Mouse (Mus musculus): Measurements from ENCODE around the gene Nptn. TPM values are rescaled to one million over a fixed set of nuclear protein-coding genes. Genes with fewer than 3 reads are reported as not detected.

The Nptn gene
- polyA plus RNA-seq, 1 experiment from 2014 or later, result 144 TPM

DNA sequence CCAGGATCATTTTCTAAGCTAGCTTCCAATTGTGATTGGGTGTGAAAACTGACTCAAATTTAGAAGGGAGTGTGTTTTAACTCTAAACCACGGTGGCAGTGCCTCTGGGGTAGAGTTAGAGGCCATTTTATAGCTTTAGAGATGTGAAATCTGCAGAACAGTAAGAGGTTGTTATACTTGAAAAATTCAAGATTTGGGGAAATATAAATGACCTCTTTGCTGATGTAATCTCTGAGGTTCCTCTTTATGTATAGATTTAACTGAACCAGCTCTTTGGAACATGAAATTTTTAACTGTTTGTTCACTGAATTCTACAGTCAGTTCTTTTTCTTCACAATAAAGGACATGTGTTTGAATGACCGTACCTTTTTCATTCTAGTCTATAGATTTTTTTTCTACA is 48.4 kb downstream of the Nptn start:
- Histone ChIP-seq H3K4me1 (no peaks in the 10 kb centered on the region), H3K27me3 (replicated peaks) (no peaks in the 10 kb centered on the region), H3K9me3 (no peaks in the 10 kb centered on the region), H3K36me3 (replicated peaks) (peaks cover 8% of the 10 kb centered on the region; the same call in 1 of the 2 replicates), H3K4me2 (no peak overlapping the region), H3K27ac (no peak overlapping the region), H3K4me3 (no peak overlapping the region), H3K9ac (no peak overlapping the region)
- WGBS, result 83% methylated on average over 2 of the region's 2 CpGs
- no peak for ATAC-seq (replicated peaks)

DNA sequence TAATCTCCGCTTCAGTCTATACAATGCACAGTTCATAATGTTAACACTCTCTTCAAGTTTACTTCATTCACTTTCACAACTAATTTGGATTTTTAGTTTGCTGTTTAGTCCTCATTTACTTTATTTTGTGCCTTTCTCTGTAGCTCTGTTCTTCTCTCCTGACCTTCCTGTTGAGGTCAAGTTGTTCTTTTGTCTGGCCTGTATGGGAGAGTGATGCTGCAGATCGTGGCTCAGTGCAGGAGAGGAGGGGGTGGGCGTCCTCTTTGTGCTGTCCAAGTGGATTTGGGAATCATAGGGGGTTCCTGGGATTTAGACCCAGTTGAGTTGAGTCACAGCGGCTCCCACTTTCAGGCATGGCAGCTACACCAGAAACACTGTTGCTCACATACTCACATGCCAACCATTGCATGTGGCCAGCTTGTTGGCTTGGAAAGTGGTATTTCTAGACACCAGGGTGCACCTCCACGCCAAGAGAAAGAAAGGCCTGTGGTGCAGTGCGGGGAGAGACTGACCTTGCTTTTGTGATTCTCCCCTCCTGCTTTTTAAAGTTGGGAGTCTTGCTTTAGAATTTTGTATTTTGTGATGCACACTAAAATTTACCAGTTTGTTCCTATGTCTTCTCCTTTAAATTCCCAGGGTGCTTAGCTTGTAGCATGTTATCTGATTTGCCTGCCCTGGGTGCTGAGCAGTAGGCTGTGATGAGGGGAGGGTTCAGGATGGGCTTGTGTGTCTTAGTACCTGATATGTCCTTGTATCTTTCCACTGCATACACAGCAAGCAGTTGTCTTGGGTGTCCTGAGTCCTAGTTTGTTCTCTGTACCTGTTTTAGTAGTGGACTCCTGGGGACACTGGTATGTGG is 66.6 kb downstream of the Nptn start:
- H3K9ac ChIP-seq, result no peak overlapping the region
- H3K4me2 ChIP-seq, result no peak overlapping the region
- H3K4me3 ChIP-seq, result no peak overlapping the region
- WGBS, result 59% methylated on average over 6 of the region's 6 CpGs
- H3K9me3 ChIP-seq, result no peaks in the 10 kb centered on the region
- H3K27me3 ChIP-seq (replicated peaks), result no peaks in the 10 kb centered on the region
- peaks cover 9% of the 10 kb centered on the region; the same call in 1 of the 2 replicates for H3K36me3 ChIP-seq (replicated peaks)
- no peaks in the 10 kb centered on the region for H3K4me1 ChIP-seq
- no peak for ATAC-seq (replicated peaks)
- no peak overlapping the region for H3K27ac ChIP-seq

DNA sequence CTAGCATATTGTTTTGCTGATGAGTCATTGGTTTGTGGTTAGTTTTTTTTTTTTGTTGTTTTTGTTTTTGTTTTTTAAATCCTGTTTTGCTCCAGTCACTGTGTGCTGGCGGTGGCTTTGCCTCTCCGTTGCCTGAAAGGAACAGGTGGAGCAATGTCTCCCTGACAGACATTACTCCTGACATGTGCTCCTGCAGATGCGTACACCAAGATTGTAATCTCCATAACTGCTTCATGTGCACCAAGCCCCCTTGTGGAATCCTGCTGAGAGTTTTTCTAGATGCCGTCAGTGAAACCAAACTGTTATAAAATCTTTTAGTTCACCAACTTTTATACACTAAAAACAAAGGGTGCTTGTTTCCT is 67.2 kb downstream of the Nptn start:
- H3K36me3 ChIP-seq (replicated peaks), result peaks cover 6% of the 10 kb centered on the region; the same call in 1 of the 2 replicates
- no peak overlapping the region for H3K4me2 ChIP-seq
- H3K9me3 ChIP-seq, result no peaks in the 10 kb centered on the region
- H3K4me3 ChIP-seq, result no peak overlapping the region
- H3K4me1 ChIP-seq, result no peaks in the 10 kb centered on the region
- no peak overlapping the region for H3K27ac ChIP-seq
- 63% methylated on average over 4 of the region's 4 CpGs for WGBS
- no peaks in the 10 kb centered on the region for H3K27me3 ChIP-seq (replicated peaks)
- ATAC-seq (replicated peaks), result no peak
- no peak overlapping the region for H3K9ac ChIP-seq

DNA sequence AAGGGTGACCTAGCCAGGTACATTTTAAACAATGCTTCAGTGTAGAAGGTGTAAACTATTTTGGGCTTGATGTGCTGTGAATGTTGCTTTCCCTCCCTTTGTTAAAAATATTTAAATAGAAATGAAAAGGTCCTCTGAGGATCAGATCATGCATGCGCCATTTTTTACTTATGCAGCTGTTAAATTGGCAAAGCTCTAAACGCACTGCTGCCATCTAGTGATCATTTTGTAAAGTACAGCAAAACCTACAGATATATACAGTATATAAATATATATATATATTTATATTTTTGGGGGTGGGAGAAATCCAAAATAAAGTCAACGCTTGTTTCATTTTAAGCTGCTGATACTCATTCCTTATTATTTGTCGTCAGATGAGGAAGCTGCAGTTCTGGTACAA is 70.0 kb downstream of the Nptn start:
- Histone ChIP-seq H3K36me3 (replicated peaks) (no peaks in the 10 kb centered on the region), H3K4me3 (no peak overlapping the region), H3K27me3 (replicated peaks) (no peaks in the 10 kb centered on the region), H3K27ac (no peak overlapping the region), H3K4me2 (no peak overlapping the region), H3K4me1 (no peaks in the 10 kb centered on the region), H3K9ac (no peak overlapping the region), H3K9me3 (no peaks in the 10 kb centered on the region)
- 51% methylated on average over 4 of the region's 4 CpGs for WGBS
- no peak for ATAC-seq (replicated peaks)

DNA sequence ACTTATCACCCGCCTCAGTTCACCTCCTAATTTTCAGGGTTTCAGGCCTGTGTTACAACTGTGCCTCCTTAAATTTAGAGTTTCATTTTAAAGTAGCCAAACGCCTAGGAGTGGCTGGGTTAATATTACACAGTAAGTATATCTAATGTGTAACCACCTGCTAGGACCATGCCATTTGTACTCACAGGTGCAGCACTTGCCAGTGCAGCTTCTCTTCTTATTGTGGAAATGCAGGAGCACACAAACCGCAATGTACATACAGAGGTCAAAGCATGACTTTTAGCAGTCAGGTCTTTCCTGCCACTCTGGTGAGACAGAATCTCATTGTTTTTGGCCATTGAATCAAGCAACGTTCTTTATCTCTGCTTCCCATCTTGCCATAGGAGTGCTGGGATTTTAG is 72.5 kb downstream of the Nptn start:
- H3K4me1 ChIP-seq, result no peaks in the 10 kb centered on the region
- no peaks in the 10 kb centered on the region for H3K27me3 ChIP-seq (replicated peaks)
- H3K27ac ChIP-seq, result no peak overlapping the region
- no peaks in the 10 kb centered on the region for H3K9me3 ChIP-seq
- H3K4me2 ChIP-seq, result no peak overlapping the region
- no peak for ATAC-seq (replicated peaks)
- WGBS, result 79% methylated on average over 4 of the region's 4 CpGs
- H3K36me3 ChIP-seq (replicated peaks), result no peaks in the 10 kb centered on the region
- H3K4me3 ChIP-seq, result no peak overlapping the region
- no peak overlapping the region for H3K9ac ChIP-seq

DNA sequence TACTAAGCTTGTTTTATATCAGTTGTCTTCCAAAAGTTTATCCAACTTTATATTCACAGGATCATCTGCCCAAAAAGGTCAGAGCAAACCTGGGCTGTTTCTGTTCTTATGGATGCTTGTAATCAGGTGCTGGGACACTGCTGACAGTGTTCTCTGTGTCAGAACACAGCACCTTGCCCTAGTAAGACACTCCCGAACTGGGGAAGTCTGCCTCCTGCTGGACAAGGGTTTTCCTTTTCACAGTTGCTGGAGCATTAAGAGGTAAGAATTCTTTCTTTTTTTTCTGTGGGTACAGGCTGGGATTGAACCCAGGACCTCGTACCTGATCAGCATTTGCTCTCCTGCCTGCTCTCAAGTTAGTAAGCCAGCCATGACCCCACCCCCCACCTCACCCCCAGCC is 74.4 kb downstream of the Nptn start:
- ATAC-seq (replicated peaks), result no peak
- H3K9ac ChIP-seq, result no peak overlapping the region
- no peaks in the 10 kb centered on the region for H3K9me3 ChIP-seq
- H3K4me1 ChIP-seq, result no peaks in the 10 kb centered on the region
- H3K4me2 ChIP-seq, result no peak overlapping the region
- H3K27me3 ChIP-seq (replicated peaks), result no peaks in the 10 kb centered on the region
- WGBS, result 55% methylated on average over 2 of the region's 2 CpGs
- H3K4me3 ChIP-seq, result no peak overlapping the region
- no peak overlapping the region for H3K27ac ChIP-seq
- H3K36me3 ChIP-seq (replicated peaks), result no peaks in the 10 kb centered on the region

DNA sequence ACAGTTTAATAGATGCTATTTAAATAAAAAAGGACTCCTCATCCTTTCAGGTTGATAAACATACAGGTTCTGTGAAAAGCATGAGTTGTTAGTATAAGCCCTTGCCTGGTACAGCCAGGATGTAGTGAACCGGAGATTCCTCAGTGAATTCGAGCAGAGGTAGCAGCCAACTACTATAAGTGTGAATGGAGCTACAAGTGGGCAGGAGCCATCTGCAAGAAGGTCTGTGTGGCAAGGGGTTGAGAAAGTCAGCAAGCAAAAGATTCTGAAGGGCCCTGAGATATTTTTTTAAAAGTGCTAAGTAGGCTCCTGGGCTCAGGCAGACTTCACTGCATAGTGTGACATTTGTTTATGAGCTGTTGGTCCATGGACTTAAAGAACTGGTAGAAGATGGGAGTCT is 74.8 kb downstream of the Nptn start:
- H3K36me3 ChIP-seq (replicated peaks), result no peaks in the 10 kb centered on the region
- H3K4me2 ChIP-seq, result no peak overlapping the region
- no peak for ATAC-seq (replicated peaks)
- WGBS, result 91% methylated on average over 2 of the region's 2 CpGs
- H3K4me1 ChIP-seq, result no peaks in the 10 kb centered on the region
- H3K9ac ChIP-seq, result no peak overlapping the region
- no peaks in the 10 kb centered on the region for H3K27me3 ChIP-seq (replicated peaks)
- no peaks in the 10 kb centered on the region for H3K9me3 ChIP-seq
- no peak overlapping the region for H3K27ac ChIP-seq
- H3K4me3 ChIP-seq, result no peak overlapping the region

DNA sequence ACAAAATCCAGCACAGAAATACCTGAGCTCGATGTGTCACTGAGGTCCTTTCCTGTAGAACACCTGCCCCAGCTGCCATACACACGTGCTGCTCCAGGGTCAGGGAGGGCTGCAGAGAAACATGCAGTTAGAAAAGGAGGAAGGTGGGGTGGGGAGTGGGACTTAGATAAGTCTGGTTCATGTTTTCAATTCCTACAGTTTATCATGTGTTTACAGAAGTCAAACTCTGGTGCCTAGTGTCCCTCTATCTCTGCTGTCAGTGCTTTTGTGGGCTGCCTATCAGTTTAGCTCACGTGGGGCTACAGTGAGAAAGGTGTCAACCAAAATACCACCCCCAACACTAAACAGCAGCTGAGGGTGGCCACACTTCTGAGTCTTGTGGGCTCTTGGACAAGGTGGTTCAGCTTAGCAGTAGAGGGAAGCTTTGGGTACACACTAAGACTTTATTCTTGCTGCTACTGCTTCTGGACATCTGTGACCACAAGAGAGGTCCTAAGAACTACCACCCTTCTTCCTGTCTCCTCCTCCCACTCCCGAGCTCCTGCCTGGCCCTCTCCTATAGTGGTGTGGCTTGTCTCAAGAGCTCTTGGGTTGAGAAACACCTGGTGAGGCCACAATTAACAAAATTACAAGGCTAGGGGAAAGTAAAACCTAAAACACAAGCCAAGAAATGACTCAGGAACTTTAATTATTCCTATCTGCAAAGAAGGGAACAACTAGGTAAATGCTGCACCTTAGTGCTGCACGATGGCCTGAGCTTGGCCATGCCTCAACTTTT is 75.9 kb downstream of the Nptn start:
- 93% methylated on average over 5 of the region's 5 CpGs for WGBS
- Histone ChIP-seq H3K4me2 (no peak overlapping the region), H3K4me1 (no peaks in the 10 kb centered on the region), H3K27me3 (replicated peaks) (no peaks in the 10 kb centered on the region), H3K4me3 (no peak overlapping the region), H3K9me3 (no peaks in the 10 kb centered on the region), H3K36me3 (replicated peaks) (0 out of 2 replicates have a peak, but pooled peaks cover 4% of the 10 kb centered on the region), H3K27ac (no peak overlapping the region), H3K9ac (no peak overlapping the region)
- ATAC-seq (replicated peaks), result no peak

DNA sequence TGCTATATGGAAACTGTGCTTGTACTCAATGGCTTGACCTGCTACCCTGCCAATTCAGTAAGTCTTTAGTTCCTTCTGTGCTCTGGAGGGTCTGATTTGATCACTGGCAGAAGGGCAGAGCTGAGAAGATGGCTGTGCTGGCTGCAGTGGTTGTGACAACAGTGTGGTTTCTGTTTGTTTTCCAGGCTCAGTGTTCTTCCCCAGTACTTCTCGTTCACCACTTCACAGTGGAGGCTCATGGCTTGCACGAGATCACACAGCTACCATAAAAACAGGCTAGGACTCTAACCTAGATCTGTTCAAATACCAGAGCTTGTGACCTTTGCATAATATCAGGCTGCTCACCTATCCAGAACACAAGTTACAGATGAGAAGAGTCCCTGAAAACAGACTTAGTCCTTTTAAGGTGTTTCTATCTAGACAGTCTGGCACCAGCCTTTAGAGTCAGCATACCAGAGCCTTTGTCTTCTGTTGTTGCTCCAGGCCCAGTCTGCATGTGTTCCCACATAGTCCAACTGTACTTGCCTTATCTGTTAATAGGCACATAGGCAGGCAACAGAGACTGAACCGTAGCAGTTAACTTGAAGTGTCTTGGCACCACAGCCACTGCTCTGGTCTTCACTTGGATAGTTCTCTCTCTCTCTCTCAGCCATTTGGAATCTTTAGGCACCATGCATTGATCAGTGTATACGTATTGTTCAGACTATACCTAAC is 76.7 kb downstream of the Nptn start:
- Histone ChIP-seq H3K27ac (no peak overlapping the region), H3K4me2 (no peak overlapping the region), H3K36me3 (replicated peaks) (0 out of 2 replicates have a peak, but pooled peaks cover 4% of the 10 kb centered on the region), H3K9ac (no peak overlapping the region), H3K27me3 (replicated peaks) (no peaks in the 10 kb centered on the region), H3K9me3 (no peaks in the 10 kb centered on the region), H3K4me1 (no peaks in the 10 kb centered on the region), H3K4me3 (no peak overlapping the region)
- ATAC-seq (replicated peaks), result no peak
- 89% methylated on average over 4 of the region's 4 CpGs for WGBS

DNA sequence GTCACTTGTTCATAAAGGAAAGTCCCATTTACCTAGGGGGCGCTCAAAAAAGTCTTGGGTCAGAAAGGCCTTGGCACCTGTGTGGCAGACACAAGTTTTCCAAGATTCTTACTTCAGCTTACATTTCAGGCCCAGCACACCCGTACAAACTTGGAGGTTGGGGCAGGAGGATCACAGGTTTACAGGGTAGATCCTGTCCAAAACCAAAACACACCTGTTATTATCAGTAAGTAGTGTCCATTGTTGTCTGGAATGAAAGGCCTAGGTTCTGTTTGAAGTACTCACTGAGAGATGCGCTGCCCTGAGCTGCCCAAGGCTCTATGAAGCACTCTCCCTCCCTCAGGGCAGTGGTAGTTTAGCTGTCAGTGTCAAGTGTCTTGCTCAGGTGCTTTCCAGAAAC is 77.3 kb downstream of the Nptn start:
- Histone ChIP-seq H3K27me3 (replicated peaks) (no peaks in the 10 kb centered on the region), H3K27ac (no peak overlapping the region), H3K9me3 (no peaks in the 10 kb centered on the region), H3K4me2 (no peak overlapping the region), H3K4me3 (no peak overlapping the region), H3K36me3 (replicated peaks) (0 out of 2 replicates have a peak, but pooled peaks cover 4% of the 10 kb centered on the region), H3K9ac (no peak overlapping the region), H3K4me1 (no peaks in the 10 kb centered on the region)
- ATAC-seq (replicated peaks), result no peak
- 87% methylated on average over 3 of the region's 3 CpGs for WGBS

DNA sequence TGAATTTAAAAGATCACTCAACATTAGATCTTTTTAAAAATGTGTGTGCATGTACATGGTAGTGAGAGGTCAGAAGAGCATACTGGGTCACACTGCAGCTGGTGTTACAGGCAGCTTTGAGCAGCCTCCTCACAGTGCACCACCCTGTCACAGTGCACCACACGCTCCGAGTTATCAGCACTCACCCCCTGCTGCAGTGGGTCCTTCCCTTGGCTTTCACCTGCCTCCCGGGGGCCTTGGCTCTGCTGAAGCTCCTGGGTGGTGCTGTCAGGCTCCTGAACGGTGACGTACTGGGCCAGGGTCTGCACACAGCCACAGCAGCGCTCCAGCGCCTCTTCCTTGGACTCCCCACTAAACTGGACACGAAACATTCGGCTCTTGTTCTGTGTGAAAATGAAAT is 77.9 kb downstream of the Nptn start:
- no peak overlapping the region for H3K4me2 ChIP-seq
- 82% methylated on average over 9 of the region's 9 CpGs for WGBS
- no peak for ATAC-seq (replicated peaks)
- H3K4me3 ChIP-seq, result no peak overlapping the region
- no peaks in the 10 kb centered on the region for H3K9me3 ChIP-seq
- 0 out of 2 replicates have a peak, but pooled peaks cover 4% of the 10 kb centered on the region for H3K36me3 ChIP-seq (replicated peaks)
- H3K27ac ChIP-seq, result no peak overlapping the region
- H3K9ac ChIP-seq, result no peak overlapping the region
- H3K4me1 ChIP-seq, result no peaks in the 10 kb centered on the region
- no peaks in the 10 kb centered on the region for H3K27me3 ChIP-seq (replicated peaks)

DNA sequence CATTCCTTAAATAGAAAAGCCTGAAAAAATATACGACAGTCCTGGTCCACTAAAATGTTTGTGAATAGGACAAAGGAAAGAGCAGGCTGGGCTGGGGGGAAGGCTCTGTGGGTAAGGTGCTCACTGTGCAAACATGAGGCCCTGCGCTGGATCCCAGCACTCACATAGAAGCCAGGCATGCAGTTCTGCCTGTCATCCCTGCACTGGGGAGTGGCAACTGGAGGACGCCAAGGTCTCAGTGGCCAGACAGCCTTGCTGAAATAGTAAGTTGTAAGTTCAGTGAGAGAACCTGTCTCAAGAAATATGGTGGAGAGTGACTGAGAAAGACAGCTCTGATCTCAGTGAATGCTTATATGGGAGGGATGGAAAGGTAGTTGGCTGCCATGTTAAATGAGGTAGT is 78.6 kb downstream of the Nptn start:
- Histone ChIP-seq H3K4me2 (no peak overlapping the region), H3K27me3 (replicated peaks) (no peaks in the 10 kb centered on the region), H3K4me3 (no peak overlapping the region), H3K36me3 (replicated peaks) (0 out of 2 replicates have a peak, but pooled peaks cover 4% of the 10 kb centered on the region), H3K9me3 (no peaks in the 10 kb centered on the region), H3K27ac (no peak overlapping the region), H3K4me1 (no peaks in the 10 kb centered on the region), H3K9ac (no peak overlapping the region)
- no peak for ATAC-seq (replicated peaks)
- 90% methylated on average over 3 of the region's 3 CpGs for WGBS
